Mouse (Mus musculus): ENCODE measurements at regions not wholly inside any gene's neighbourhood (a gene's known extent, or its start where the extent isn't known, plus 50 kb on each side); places are given as distances from the start of the nearest gene placed in this dataset.

GRCm38 (mm10) chr12:21519058-21519457 is 101.6 kb upstream of the Ywhaq start:
- Histone ChIP-seq H3K4me3 (ENCODE audit: insufficient read depth, low read length) (no peak overlapping the region), H3K27ac (ENCODE audit: insufficient read depth, low read depth, low read length) (no peak overlapping the region), H3K4me1 (ENCODE audit: control insufficient read depth, insufficient read depth, low read length) (no peaks in the 10 kb centered on the region)
- TF ChIP-seq CTCF (IDR thresholded peaks at IDR 0.05; ENCODE audit: low read depth, low read length) (no peak), POLR2A (IDR thresholded peaks at IDR 0.05; ENCODE audit: borderline replicate concordance, low read depth, low read length) (no peak)

GRCm38 (mm10) chr12:21512736-21513135 is 95.3 kb upstream of the Ywhaq start:
- TF ChIP-seq POLR2A (IDR thresholded peaks at IDR 0.05; ENCODE audit: borderline replicate concordance, low read depth, low read length) = no peak
- TF ChIP-seq CTCF (IDR thresholded peaks at IDR 0.05; ENCODE audit: low read depth, low read length) = no peak
- H3K4me1 ChIP-seq (ENCODE audit: control insufficient read depth, insufficient read depth, low read length) = no peaks in the 10 kb centered on the region
- H3K27ac ChIP-seq (ENCODE audit: insufficient read depth, low read depth, low read length) = no peak overlapping the region
- H3K4me3 ChIP-seq (ENCODE audit: insufficient read depth, low read length) = no peak overlapping the region

- H3K4me1 ChIP-seq (ENCODE audit: control insufficient read depth, insufficient read depth, low read length) = no peaks in the 10 kb centered on the region
- no peak overlapping the region for H3K27ac ChIP-seq (ENCODE audit: insufficient read depth, low read depth, low read length)
- no peak for TF ChIP-seq CTCF (IDR thresholded peaks at IDR 0.05; ENCODE audit: low read depth, low read length)
- no peak for TF ChIP-seq POLR2A (IDR thresholded peaks at IDR 0.05; ENCODE audit: borderline replicate concordance, low read depth, low read length)
- no peak overlapping the region for H3K4me3 ChIP-seq (ENCODE audit: insufficient read depth, low read length)
Observed at GRCm38 (mm10) chr12:21511043-21511665, 93.7 kb upstream of the Ywhaq start.

GRCm38 (mm10) chr12:21507080-21507479 is 89.6 kb upstream of the Ywhaq start:
- TF ChIP-seq CTCF (IDR thresholded peaks at IDR 0.05; ENCODE audit: low read depth, low read length) (no peak), POLR2A (IDR thresholded peaks at IDR 0.05; ENCODE audit: borderline replicate concordance, low read depth, low read length) (no peak)
- H3K4me1 ChIP-seq (ENCODE audit: control insufficient read depth, insufficient read depth, low read length) = no peaks in the 10 kb centered on the region
- no peak overlapping the region for H3K27ac ChIP-seq (ENCODE audit: insufficient read depth, low read depth, low read length)
- H3K4me3 ChIP-seq (ENCODE audit: insufficient read depth, low read length) = no peak overlapping the region

GRCm38 (mm10) chr12:21505731-21506368 is 88.4 kb upstream of the Ywhaq start:
- Histone ChIP-seq H3K4me3 (ENCODE audit: insufficient read depth, low read length) (no peak overlapping the region), H3K4me1 (ENCODE audit: control insufficient read depth, insufficient read depth, low read length) (no peaks in the 10 kb centered on the region), H3K27ac (ENCODE audit: insufficient read depth, low read depth, low read length) (no peak overlapping the region)
- no peak for TF ChIP-seq POLR2A (IDR thresholded peaks at IDR 0.05; ENCODE audit: borderline replicate concordance, low read depth, low read length)
- no peak for TF ChIP-seq CTCF (IDR thresholded peaks at IDR 0.05; ENCODE audit: low read depth, low read length)

GRCm38 (mm10) chr12:21503250-21503649 is 85.8 kb upstream of the Ywhaq start:
- no peak for TF ChIP-seq POLR2A (IDR thresholded peaks at IDR 0.05; ENCODE audit: borderline replicate concordance, low read depth, low read length)
- TF ChIP-seq CTCF (IDR thresholded peaks at IDR 0.05; ENCODE audit: low read depth, low read length) = no peak
- Histone ChIP-seq H3K4me1 (ENCODE audit: control insufficient read depth, insufficient read depth, low read length) (no peaks in the 10 kb centered on the region), H3K4me3 (ENCODE audit: insufficient read depth, low read length) (no peak overlapping the region), H3K27ac (ENCODE audit: insufficient read depth, low read depth, low read length) (no peak overlapping the region)

GRCm38 (mm10) chr12:21496974-21497373 is 79.5 kb upstream of the Ywhaq start:
- Histone ChIP-seq H3K4me3 (ENCODE audit: insufficient read depth, low read length) (no peak overlapping the region), H3K4me1 (ENCODE audit: control insufficient read depth, insufficient read depth, low read length) (no peaks in the 10 kb centered on the region), H3K27ac (ENCODE audit: insufficient read depth, low read depth, low read length) (no peak overlapping the region)
- TF ChIP-seq POLR2A (IDR thresholded peaks at IDR 0.05; ENCODE audit: borderline replicate concordance, low read depth, low read length) (no peak), CTCF (IDR thresholded peaks at IDR 0.05; ENCODE audit: low read depth, low read length) (no peak)

GRCm38 (mm10) chr12:21495511-21495910 is 78.1 kb upstream of the Ywhaq start:
- Histone ChIP-seq H3K4me1 (ENCODE audit: control insufficient read depth, insufficient read depth, low read length) (no peaks in the 10 kb centered on the region), H3K4me3 (ENCODE audit: insufficient read depth, low read length) (no peak overlapping the region), H3K27ac (ENCODE audit: insufficient read depth, low read depth, low read length) (no peak overlapping the region)
- TF ChIP-seq CTCF (IDR thresholded peaks at IDR 0.05; ENCODE audit: low read depth, low read length) = no peak
- TF ChIP-seq POLR2A (IDR thresholded peaks at IDR 0.05; ENCODE audit: borderline replicate concordance, low read depth, low read length) = no peak

GRCm38 (mm10) chr12:21493471-21493870 is 76.0 kb upstream of the Ywhaq start:
- TF ChIP-seq CTCF (IDR thresholded peaks at IDR 0.05; ENCODE audit: low read depth, low read length) = no peak
- no peak for TF ChIP-seq POLR2A (IDR thresholded peaks at IDR 0.05; ENCODE audit: borderline replicate concordance, low read depth, low read length)
- H3K4me1 ChIP-seq (ENCODE audit: control insufficient read depth, insufficient read depth, low read length) = no peaks in the 10 kb centered on the region
- H3K27ac ChIP-seq (ENCODE audit: insufficient read depth, low read depth, low read length) = no peak overlapping the region
- no peak overlapping the region for H3K4me3 ChIP-seq (ENCODE audit: insufficient read depth, low read length)

GRCm38 (mm10) chr12:21492549-21493291 is 75.3 kb upstream of the Ywhaq start:
- TF ChIP-seq POLR2A (IDR thresholded peaks at IDR 0.05; ENCODE audit: borderline replicate concordance, low read depth, low read length) (no peak), CTCF (IDR thresholded peaks at IDR 0.05; ENCODE audit: low read depth, low read length) (no peak)
- Histone ChIP-seq H3K27ac (ENCODE audit: insufficient read depth, low read depth, low read length) (no peak overlapping the region), H3K4me3 (ENCODE audit: insufficient read depth, low read length) (no peak overlapping the region), H3K4me1 (ENCODE audit: control insufficient read depth, insufficient read depth, low read length) (no peaks in the 10 kb centered on the region)

All from bone marrow macrophage, adult 2 months (primary cell).